Mouse (Mus musculus): ENCODE results near the gene Zbtb32. TPM values are rescaled to one million over a fixed set of nuclear protein-coding genes. Genes with fewer than 3 reads are reported as not detected.

The Zbtb32 gene
- polyA plus RNA-seq, 2 experiments = 0.55 to 0.67 TPM

DNA sequence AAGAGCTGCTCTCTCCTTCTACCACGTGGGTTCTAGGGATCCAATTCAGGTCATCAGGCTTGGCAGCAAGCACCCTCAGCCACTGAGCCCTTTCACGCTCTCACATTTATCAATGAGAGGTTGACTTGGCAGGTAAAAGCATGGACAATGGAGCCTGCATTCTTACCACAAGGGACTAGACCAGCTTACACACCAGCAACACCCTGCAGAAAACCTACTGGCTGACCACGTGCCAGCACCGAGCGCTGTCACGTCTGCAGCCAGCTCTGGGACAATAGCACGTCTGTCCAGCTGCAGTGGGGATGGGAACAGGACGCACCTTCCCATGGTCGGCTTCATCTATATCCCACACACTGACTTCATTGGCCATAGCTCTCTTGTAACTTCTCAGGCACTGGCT is 19.9 kb upstream of the Zbtb32 start:
- ATAC-seq (ENCODE audit: low FRiP score, low read depth) (no peak), DNase-seq (ENCODE audit: low spot score) (no peak)
- Histone ChIP-seq H3K4me1 (ENCODE audit: control insufficient read depth, insufficient read depth, low read length) (no peaks in the 10 kb centered on the region), H3K27me3 (ENCODE audit: control insufficient read depth, insufficient read depth, low read length) (no peaks in the 10 kb centered on the region), H3K9ac (ENCODE audit: low read depth, low read length, severe bottlenecking) (no peak overlapping the region), H3K4me2 (replicated peaks; ENCODE audit: low read depth, low read length, severe bottlenecking) (no peak overlapping the region), H3K4me3 (replicated peaks; ENCODE audit: low read length) (no peak overlapping the region), H3K9me3 (ENCODE audit: control insufficient read depth, low read length) (no peaks in the 10 kb centered on the region), H3K27ac (replicated peaks; ENCODE audit: low read depth, low read length) (no peak overlapping the region), H3K36me3 (ENCODE audit: control insufficient read depth, insufficient read depth, low read length) (peaks cover 62% of the 10 kb centered on the region)
- WGBS = 94% methylated on average over 9 of the region's 9 CpGs
- TF ChIP-seq POLR2A (IDR thresholded peaks at IDR 0.05; ENCODE audit: borderline replicate concordance, extremely low read depth, insufficient read depth, insufficient read length) = no peak

DNA sequence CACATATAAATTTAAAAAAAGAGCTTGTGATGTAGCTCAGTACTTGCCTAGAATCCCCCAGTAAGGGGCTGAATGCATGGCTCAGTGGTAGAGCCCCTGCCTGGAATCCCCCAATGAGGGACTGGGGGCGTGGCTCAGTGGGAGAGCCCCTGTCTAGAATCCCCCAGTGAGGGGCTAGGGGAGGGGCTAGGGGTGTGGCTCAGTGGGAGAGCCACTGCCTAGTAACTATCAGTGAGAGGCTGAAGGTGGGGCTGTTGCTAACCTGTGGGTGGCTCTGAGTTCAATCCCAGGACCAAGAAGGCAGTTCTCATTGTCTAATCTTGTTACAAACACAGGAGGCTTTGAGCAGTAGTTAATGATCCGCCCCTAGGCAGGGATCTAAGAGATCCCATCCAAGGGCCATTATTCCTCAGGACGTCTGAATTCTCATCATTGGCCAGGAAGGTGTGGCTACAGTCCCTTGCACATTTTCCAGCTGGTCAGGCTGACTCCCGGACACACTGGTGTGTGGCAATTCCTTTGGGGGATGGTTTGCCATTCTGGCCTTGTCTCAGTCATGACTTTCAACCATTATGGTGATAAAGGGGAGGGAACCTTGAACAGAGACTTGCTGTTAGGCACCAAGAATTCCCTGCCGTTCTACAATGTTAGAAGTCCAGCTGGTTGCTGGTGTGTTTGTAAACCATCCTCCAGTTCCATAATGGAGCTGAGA is 16.5 kb upstream of the Zbtb32 start:
- H3K36me3 ChIP-seq (ENCODE audit: control insufficient read depth, insufficient read depth, low read length) = peaks cover 40% of the 10 kb centered on the region
- no peaks in the 10 kb centered on the region for H3K9me3 ChIP-seq (ENCODE audit: control insufficient read depth, low read length)
- H3K4me2 ChIP-seq (replicated peaks; ENCODE audit: low read depth, low read length, severe bottlenecking) = no peak overlapping the region
- no peak for ATAC-seq (ENCODE audit: low FRiP score, low read depth)
- no peak for DNase-seq (ENCODE audit: low spot score)
- WGBS = 64% methylated on average over 5 of the region's 5 CpGs
- no peak overlapping the region for H3K27ac ChIP-seq (replicated peaks; ENCODE audit: low read depth, low read length)
- H3K27me3 ChIP-seq (ENCODE audit: control insufficient read depth, insufficient read depth, low read length) = no peaks in the 10 kb centered on the region
- no peaks in the 10 kb centered on the region for H3K4me1 ChIP-seq (ENCODE audit: control insufficient read depth, insufficient read depth, low read length)
- H3K9ac ChIP-seq (ENCODE audit: low read depth, low read length, severe bottlenecking) = no peak overlapping the region
- TF ChIP-seq POLR2A (IDR thresholded peaks at IDR 0.05; ENCODE audit: borderline replicate concordance, extremely low read depth, insufficient read depth, insufficient read length) = no peak
- no peak overlapping the region for H3K4me3 ChIP-seq (replicated peaks; ENCODE audit: low read length)

DNA sequence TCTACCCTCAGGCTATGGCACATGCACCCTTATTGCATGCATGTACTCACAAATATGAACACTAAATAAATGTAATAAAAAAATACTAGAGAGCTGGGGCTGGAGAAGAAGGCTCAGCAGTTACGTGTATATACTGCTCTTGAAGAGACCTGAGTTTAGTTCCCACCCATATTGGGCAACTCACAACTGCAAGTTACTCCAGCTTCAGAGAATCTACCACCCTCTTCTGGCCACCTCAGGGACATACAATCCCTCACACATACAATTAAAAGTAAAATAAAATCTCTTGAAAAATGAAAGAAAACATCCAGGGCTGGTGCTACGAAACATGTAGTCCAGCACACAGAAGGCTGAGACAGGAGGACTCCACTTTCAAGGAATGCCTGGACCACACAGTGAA is 15.7 kb upstream of the Zbtb32 start:
- H3K27me3 ChIP-seq (ENCODE audit: control insufficient read depth, insufficient read depth, low read length) = no peaks in the 10 kb centered on the region
- H3K36me3 ChIP-seq (ENCODE audit: control insufficient read depth, insufficient read depth, low read length) = peaks cover 37% of the 10 kb centered on the region
- H3K9ac ChIP-seq (ENCODE audit: low read depth, low read length, severe bottlenecking) = no peak overlapping the region
- H3K27ac ChIP-seq (replicated peaks; ENCODE audit: low read depth, low read length) = no peak overlapping the region
- H3K4me1 ChIP-seq (ENCODE audit: control insufficient read depth, insufficient read depth, low read length) = no peaks in the 10 kb centered on the region
- no peak for DNase-seq (ENCODE audit: low spot score)
- TF ChIP-seq POLR2A (IDR thresholded peaks at IDR 0.05; ENCODE audit: borderline replicate concordance, extremely low read depth, insufficient read depth, insufficient read length) = no peak
- no peak for ATAC-seq (ENCODE audit: low FRiP score, low read depth)
- no peak overlapping the region for H3K4me2 ChIP-seq (replicated peaks; ENCODE audit: low read depth, low read length, severe bottlenecking)
- WGBS = 82% methylated on average over 2 of the region's 2 CpGs
- no peaks in the 10 kb centered on the region for H3K9me3 ChIP-seq (ENCODE audit: control insufficient read depth, low read length)
- H3K4me3 ChIP-seq (replicated peaks; ENCODE audit: low read length) = no peak overlapping the region

DNA sequence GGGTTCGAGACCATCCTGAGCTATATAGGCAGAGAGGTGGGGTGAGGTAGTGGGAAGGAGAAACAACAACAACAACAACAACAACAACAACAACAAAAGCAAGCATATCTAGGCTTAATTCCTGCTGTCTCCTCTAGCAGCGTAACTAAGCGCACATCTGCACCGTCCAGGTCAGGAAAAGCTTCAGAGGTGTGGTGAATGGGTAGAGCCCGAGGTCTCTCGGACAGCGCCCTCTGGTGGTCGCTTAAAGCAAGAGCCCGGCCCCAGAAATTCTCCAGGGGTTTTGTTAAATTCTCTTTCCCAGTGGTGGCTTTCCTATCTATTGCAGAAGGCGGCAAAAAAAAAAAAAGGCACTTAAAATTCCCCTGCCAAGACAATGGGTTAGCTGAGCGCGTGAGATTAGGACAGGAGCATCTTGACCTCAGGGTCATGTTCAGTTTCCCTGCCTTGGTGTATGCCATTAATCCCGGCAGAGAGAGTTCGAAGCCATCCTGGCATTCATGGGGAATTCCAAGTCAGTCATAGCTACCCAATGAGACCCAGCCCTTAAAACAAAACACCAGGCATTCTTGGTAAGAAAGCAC is 14.9 kb upstream of the Zbtb32 start:
- H3K9ac ChIP-seq (ENCODE audit: low read depth, low read length, severe bottlenecking) = no peak overlapping the region
- H3K9me3 ChIP-seq (ENCODE audit: control insufficient read depth, low read length) = no peaks in the 10 kb centered on the region
- no peak for ATAC-seq (ENCODE audit: low FRiP score, low read depth)
- no peak overlapping the region for H3K27ac ChIP-seq (replicated peaks; ENCODE audit: low read depth, low read length)
- no peaks in the 10 kb centered on the region for H3K27me3 ChIP-seq (ENCODE audit: control insufficient read depth, insufficient read depth, low read length)
- H3K4me1 ChIP-seq (ENCODE audit: control insufficient read depth, insufficient read depth, low read length) = no peaks in the 10 kb centered on the region
- no peak for TF ChIP-seq POLR2A (IDR thresholded peaks at IDR 0.05; ENCODE audit: borderline replicate concordance, extremely low read depth, insufficient read depth, insufficient read length)
- H3K4me3 ChIP-seq (replicated peaks; ENCODE audit: low read length) = no peak overlapping the region
- H3K36me3 ChIP-seq (ENCODE audit: control insufficient read depth, insufficient read depth, low read length) = peaks cover 28% of the 10 kb centered on the region
- 21% methylated on average over 14 of the region's 14 CpGs for WGBS
- peak; percentile 34 for DNase-seq (ENCODE audit: low spot score)
- no peak overlapping the region for H3K4me2 ChIP-seq (replicated peaks; ENCODE audit: low read depth, low read length, severe bottlenecking)

DNA sequence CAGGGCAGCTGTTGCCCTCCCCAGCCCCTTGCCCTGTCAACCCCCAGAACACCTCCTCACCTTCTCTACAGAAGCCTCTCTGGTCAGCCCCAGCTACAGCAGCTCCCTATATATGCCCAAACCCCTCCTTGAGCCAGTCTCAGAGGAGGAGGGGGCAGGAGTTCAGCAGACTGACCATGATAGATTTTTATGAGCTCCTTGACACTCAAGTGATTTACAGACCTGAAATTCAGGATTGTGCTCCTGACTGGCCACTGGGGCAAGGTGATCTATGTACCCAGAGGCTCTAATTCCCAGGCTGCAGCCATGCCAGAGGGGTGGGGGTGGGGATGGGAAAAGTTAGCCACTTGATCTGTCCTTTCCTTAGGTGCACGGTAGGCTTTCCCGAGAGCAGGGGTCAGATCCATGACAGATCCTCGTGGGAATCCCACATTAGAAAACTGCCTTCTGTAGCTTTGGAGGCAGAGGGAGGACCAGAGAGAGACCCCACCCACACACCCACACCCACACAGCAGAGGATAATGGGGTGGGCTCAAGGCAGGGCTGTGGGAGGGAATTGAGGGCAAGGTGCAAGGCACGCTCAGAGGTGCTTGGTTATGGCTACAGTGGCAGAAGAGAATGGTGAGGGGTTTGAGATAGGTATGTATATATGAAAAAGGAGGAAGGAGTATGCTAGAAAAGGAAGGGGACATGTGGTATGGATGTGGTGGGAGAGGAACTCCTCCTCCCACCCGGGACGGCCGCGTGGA is 14.1 kb upstream of the Zbtb32 start, which contains the start of gene Upk1a:
Upk1a (minus strand) TSS at position 194 of the 749 bp plus-strand sequence.
- Histone ChIP-seq H3K36me3 (ENCODE audit: control insufficient read depth, insufficient read depth, low read length) (peaks cover 21% of the 10 kb centered on the region), H3K9me3 (ENCODE audit: control insufficient read depth, low read length) (no peaks in the 10 kb centered on the region), H3K4me1 (ENCODE audit: control insufficient read depth, insufficient read depth, low read length) (no peaks in the 10 kb centered on the region), H3K9ac (ENCODE audit: low read depth, low read length, severe bottlenecking) (no peak within 1 kb of the TSS), H3K27ac (replicated peaks; ENCODE audit: low read depth, low read length) (no peak within 1 kb of the TSS), H3K4me2 (replicated peaks; ENCODE audit: low read depth, low read length, severe bottlenecking) (no peak within 1 kb of the TSS), H3K4me3 (replicated peaks; ENCODE audit: low read length) (no peak within 1 kb of the TSS), H3K27me3 (ENCODE audit: control insufficient read depth, insufficient read depth, low read length) (no peaks in the 10 kb centered on the region)
- 58% methylated on average over 8 of the region's 8 CpGs for WGBS
- no peak for ATAC-seq (ENCODE audit: low FRiP score, low read depth)
- no peak for TF ChIP-seq POLR2A (IDR thresholded peaks at IDR 0.05; ENCODE audit: borderline replicate concordance, extremely low read depth, insufficient read depth, insufficient read length)
- DNase-seq (ENCODE audit: low spot score) = no peak

Measured in limb, embryonic 14.5 days (tissue).